Mouse (Mus musculus) left cerebral cortex, postnatal 4 days (tissue): ENCODE measurements at regions not wholly inside any gene's neighbourhood (a gene's known extent, or its start where the extent isn't known, plus 50 kb on each side); places are given as distances from the start of the nearest gene placed in this dataset.

ENCODE experiments used
- DNase-seq: peaks from one replicate; pipeline ENCODE4 v3.0.0-alpha.2; 2022
- intact Hi-C: fragments of 180-260 bp; cut with DNase I; formaldehyde crosslinking; loops from one replicate; pipeline ENCODE4 v1.15.1; 2025

GRCm38 (mm10) chr16:26302045-26302444 is 69.6 kb downstream of the Cldn1 start:
- intact Hi-C loops, result no loop called here
- DNase-seq, result no peak

DNA sequence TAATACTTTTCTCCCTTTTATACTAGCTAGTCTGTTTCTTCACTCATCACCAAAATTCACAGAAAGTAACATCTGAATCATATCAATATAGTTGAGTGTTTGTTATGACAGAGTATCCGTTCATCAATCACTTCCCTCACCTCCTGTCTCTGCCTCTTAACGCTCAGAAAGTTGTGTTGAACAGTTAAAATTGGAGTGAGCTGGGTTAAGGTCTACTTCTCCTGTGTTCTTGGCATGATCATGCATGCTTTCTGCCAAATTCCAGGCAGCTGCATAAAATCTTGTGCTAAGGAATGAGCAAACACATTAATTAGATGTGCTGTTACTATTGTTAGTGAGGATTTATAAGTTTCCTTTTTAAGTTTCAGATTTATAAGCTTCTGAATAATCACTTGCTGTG is 79.9 kb downstream of the Cldn1 start:
- no peak for DNase-seq
- intact Hi-C loops, result no loop called here

DNA sequence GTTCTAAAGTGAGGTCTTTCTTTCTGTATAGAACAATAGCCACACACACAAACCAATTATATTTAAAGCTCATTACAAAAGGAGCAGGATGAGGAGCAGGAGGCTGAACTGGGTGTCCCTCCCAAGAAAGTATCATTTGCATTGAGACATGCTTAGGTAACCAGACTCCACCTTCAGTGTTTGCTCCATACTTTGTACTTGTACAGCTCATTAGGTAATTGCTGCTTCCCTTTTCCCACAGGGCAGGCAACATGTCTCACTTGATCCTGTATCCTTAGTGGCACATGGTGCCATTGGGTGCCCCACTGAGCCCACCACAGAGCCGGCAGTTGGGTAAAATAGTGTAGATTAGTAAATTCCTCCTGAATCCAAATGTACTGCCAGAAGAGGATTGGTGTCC is 86.0 kb downstream of the Cldn1 start:
- intact Hi-C loops, result no loop called here
- no peak for DNase-seq

DNA sequence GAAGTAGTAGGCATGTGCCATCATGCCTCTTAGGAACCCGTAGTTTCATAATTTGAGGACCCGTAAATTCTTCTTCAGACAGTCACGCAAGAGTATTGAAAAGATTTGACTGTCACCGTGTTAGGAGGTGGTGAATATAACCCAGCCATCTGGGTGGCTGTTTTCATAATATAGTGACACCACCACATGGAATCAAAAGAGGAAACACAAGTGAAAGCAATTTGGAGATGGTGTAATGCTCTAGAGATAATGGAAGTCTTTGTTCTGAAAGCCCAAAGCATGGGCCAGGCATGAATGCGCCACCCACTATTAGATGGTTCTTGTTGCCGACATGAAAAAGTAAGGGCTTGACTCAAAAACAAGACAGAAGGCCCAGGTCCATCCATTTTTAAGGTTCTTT is 86.9 kb downstream of the Cldn1 start:
- no peak for DNase-seq
- intact Hi-C loops, result no loop called here

- intact Hi-C loops, result no loop called here
- no peak for DNase-seq
Measured at GRCm38 (mm10) chr16:26282418-26282817, 89.2 kb downstream of the Cldn1 start.

DNA sequence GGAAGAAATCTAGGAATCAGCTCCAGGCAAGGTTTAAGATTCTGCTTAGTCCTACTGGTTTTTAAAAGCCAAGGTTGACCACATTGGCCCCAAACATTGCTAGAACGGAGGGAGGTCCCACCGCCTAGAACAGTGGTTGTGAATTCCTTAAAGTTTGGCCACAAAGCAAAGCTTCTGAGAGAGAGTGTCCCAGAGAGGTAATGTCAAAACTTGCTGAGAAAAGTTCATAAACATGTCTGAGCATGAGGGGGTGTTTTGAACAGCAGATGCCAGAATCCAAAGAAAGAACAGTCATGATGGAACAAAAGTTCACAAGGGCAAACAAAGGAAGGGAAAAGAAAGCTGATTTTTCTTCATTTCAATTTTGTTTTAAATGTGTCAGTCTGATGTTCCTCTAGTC is 90.1 kb downstream of the Cldn1 start:
- no peak for DNase-seq
- intact Hi-C loops, result no loop called here

DNA sequence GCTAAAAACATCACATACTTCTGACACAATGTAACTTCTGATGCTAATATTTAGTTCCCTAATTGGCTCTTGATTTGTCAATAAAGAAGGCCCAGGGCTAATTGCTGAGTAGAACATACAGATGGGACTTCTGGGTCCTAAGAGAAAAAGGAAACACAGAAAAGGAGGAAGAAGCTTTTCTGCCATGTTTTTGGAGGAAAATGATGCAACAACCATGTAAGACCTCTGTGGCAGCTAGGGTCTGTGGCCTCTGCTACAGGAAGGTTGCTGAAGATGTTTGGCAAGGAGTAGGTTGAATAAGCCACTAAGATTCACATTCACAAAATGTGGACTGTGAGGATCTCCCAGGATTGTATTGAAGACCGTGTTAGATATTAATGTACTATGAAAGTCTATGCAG is 94.9 kb downstream of the Cldn1 start:
- intact Hi-C loops, result no loop called here
- no peak for DNase-seq

DNA sequence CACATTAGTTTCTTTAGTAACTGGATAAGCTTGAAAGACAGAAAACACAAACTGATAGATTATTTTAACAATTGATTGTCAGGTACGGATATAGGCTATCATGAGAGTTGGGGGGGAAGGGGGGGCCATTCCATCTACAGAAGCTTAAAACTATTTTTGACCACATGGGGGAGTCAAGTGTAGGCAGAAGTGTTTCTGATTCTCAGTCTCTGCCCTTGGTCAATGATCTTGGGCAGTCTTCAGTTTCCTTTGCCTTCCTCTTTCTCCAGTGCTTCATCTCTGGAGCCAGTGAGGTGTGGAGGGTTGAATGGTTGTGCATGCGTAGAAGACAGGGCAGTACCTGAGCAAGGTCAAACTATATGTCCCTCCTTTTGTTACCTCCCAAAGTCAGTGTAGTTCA is 118.8 kb downstream of the Cldn1 start:
- intact Hi-C loops, result no loop called here

GRCm38 (mm10) chr16:26251698-26252097 is 119.9 kb downstream of the Cldn1 start:
- intact Hi-C loops, result no loop called here
- no peak for DNase-seq

More for the DNA sequence above, 118.8 kb downstream of the Cldn1 start:
- no peak for DNase-seq

DNA sequence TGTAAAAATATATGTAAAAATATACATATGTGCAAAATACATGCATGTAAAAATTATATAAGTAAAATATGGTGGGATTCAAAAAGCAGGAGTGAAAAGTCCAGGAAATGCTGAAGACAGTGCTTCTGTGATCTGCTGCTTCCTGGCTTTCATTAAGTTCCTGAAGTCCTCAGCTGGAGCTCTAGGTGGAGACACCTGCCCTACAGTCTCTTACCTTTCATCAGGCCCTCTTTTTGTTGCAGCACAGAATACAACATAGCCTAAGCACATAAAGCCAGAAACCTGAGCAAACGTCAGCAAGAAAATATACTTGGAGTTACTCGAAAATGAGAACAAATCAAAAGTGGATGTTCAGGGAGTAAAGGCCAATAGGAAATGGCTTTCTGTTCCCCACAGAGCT is 120.6 kb downstream of the Cldn1 start:
- intact Hi-C loops, result no loop called here

GRCm38 (mm10) chr16:26248939-26249338 is 122.7 kb downstream of the Cldn1 start:
- DNase-seq, result no peak
- intact Hi-C loops, result no loop called here

More for the DNA sequence above, 120.6 kb downstream of the Cldn1 start:
- DNase-seq, result no peak

DNA sequence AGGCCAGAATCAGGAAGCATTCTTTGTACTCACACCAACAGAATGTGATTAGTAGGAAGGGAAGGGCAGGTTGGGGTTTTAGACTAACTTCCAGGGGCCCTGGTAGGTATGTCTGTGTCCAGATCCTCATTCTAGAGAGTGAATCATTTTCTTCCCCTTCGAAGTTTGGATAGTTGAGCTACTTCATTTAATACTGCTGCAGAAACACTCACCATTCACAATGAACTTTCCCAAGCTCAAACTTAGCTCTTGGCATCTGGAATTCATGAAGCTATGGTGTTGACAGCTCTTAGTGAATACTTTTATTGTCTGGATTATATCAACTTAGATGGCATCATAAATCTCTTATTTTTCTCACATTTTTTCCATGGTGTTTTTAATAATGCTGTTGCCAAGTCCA is 123.7 kb downstream of the Cldn1 start:
- no peak for DNase-seq
- intact Hi-C loops, result no loop called here

- DNase-seq, result no peak
- intact Hi-C loops, result loop anchor here (2.0 to 10.0 kb wide), 3 partner anchors 290 to 904 kb away; partner anchors contain the start of gene Tmem207
Measured at GRCm38 (mm10) chr16:26235239-26235638, 129.7 kb upstream of the P3h2 start.

DNA sequence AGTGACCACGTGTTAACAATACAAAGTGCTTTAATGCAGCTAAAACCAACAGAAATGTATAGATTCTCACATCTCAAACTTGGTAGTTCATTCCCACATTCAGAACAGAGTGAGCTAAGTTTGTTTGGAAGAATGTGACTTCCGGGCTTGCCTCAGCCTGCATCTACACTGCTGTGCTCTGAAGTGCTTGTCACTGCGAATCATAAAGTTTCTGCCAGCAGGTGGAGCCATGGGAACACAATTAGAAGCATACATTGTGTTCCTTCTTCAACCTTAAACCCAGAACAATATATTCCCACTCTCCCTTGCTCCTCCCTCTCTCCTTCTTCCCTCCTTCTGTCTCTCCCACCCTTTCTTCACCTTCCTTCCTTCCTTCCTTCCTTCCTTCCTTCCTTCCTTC is 128.5 kb upstream of the P3h2 start:
- intact Hi-C loops, result loop anchor here (2.0 to 10.0 kb wide), 3 partner anchors 291 to 905 kb away; partner anchors contain the start of gene Tmem207

GRCm38 (mm10) chr16:26231110-26231509 is 125.5 kb upstream of the P3h2 start:
- DNase-seq, result no peak
- intact Hi-C loops, result loop anchor here (10.0 kb wide), 2 partner anchors 294 to 554 kb away; partner anchors contain the start of gene Tmem207

More for the DNA sequence above, 128.5 kb upstream of the P3h2 start:
- DNase-seq, result peak; percentile 81

DNA sequence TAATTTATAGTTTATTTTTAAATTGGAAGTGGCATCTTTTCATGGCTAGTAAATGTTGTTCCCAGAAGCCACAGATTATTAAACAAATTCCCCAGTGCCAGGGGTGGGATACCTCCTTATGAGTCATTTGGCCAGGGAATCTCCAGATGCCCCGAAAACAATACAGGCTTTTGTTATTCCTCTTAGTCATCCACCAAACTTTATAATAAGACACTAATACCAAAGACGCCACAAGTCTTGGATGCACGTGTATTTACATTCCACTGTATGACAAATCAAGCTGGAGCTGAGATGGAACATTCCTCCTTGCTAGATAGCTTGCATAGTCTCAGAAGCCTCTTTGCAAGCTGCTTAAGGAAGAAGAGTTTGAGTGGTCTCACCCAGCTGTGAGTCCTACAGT is 105.8 kb upstream of the P3h2 start:
- no peak for DNase-seq
- intact Hi-C loops, result no loop called here

GRCm38 (mm10) chr16:26199125-26199524 is 93.5 kb upstream of the P3h2 start:
- no peak for DNase-seq
- intact Hi-C loops, result loop anchor here (5.0 kb wide), 1 partner anchor 232 kb away; no protein-coding TSS in a partner anchor

DNA sequence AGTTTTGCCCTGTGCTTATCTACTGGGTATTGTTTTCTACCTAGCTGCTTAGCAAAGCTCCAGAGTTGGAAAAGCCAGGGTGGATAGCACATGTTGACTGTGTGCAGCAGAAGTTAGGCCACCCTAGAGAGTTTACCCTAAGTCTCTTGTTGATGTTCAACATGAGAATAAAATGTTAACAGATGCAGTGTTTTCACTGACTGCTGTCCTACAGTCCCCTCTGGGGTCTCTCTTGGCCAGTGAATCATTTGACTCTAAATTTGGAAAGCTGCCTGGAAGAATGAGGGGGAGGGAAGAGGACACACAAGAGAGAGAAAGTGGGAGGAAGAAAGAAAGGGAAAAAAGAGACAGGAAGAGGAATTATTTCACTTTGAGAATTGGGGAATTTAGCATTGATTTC is 90.8 kb upstream of the P3h2 start:
- DNase-seq, result peak; percentile 22
- intact Hi-C loops, result loop anchor here (5.0 kb wide), 1 partner anchor 229 kb away; no protein-coding TSS in a partner anchor

GRCm38 (mm10) chr16:26185288-26186281 is 80.0 kb upstream of the P3h2 start:
- intact Hi-C loops, result no loop called here
- no peak for DNase-seq

GRCm38 (mm10) chr16:26184647-26185262 is 79.2 kb upstream of the P3h2 start:
- intact Hi-C loops, result no loop called here
- DNase-seq, result no peak

DNA sequence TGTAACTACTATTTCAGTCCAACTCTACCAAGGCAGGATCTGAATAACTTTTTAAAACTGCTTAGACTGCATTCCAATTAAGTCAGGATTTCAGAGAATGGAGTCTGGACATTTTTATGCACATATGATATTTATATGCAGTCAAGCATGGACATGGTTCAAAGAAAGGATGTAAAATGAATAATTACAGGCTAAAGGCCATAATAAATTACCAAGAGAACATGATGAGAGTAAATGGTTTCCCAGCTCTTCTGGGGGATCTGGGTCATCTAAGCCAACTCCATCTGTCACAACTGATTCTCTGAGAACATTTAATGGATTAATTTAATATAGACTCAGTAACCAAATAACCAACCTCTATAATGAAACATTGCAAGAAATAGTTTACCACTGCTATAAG is 77.9 kb upstream of the P3h2 start:
- intact Hi-C loops, result no loop called here
- DNase-seq, result no peak

DNA sequence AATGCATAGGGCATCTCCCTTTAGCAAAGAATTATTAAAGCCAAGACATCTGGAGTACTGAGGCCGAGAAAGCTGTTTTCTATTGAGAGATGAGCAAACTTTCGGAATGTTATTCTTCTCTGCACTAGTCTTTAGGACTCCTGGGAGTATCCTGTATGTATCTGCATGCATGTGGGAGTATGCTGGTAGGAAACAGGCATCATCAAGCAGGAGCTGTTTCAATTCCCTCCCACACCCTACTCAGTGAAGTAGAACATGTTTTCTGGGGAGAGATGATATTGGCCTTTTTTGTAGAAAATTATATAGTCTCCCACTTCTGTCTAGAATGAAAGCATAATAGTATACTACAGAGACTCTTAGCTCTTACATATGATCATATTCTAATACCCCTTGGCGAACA is 76.1 kb upstream of the P3h2 start:
- no peak for DNase-seq
- intact Hi-C loops, result no loop called here
